Mouse (Mus musculus): ENCODE measurements around the gene Gda. TPM values are rescaled to one million over a fixed set of nuclear protein-coding genes. Genes with fewer than 3 reads are reported as not detected.

Gda gene
- polyA plus RNA-seq, 1 experiment from 2014 or later, result not detected

DNA sequence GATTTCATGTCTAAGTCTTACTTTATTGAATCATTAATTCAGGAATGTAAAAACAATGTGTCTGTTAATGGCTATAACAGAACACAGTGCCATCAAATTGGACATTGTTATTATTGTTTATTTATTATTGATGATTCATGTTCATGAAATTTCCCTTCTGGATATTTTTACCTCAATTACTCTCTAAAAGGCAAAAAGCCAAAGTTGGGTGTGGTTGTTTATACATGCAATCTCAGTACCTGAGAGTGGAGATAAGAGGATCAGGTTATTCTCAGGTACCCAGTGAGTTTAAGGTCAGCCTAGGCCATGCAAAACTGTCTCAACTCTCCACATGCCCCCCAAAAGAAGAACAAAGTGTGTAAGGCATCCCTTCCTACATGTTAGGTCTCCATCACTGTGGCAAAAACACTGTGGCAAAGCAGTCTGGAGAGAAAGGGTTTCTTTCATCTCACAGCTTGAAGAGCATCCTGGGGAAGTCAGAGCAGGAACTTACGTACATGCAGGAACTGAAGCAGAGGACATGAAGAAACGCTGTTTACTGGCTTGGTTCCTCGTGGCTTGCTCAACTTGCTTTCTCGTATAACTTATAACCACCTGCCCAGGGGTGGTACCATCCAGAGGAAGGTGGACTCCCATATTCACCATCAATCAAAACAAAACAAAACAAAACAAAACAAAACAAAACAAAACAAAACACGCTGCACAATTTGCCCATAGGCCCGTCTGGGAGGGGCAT is 89.6 kb downstream of the Gda start:
- no peak for DNase-seq (ENCODE audit: extremely low spot score, low spot score)
- Histone ChIP-seq H3K27ac (no peak overlapping the region), H3K27me3 (ENCODE audit: poor library complexity, severe bottlenecking) (no peaks in the 10 kb centered on the region), H3K4me1 (no peaks in the 10 kb centered on the region), H3K4me3 (no peak overlapping the region), H3K9me3 (no peaks in the 10 kb centered on the region), H3K36me3 (replicated peaks) (no peaks in the 10 kb centered on the region)
- WGBS, result 89% methylated on average over 6 of the region's 6 CpGs

DNA sequence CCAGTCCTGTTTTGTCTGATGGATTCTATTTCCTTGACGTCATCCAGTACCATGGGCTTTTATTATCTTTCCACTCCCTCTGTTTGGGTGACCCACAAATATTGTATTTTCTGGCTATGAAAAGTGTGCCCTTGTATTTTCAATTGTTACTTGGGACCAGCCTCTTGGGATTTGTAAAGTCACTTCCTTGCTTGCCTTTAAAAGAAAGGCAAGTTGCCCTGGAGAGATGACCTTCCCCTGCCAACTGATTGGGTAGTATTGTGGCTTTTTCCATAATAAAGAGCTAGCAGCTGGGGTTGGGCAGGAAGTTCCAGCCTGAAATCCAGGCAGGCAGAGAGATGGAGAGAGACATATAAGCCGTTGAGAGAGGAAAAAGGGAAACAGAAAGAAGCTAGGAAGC is 91.5 kb downstream of the Gda start:
- Histone ChIP-seq H3K27ac (no peak overlapping the region), H3K9me3 (no peaks in the 10 kb centered on the region), H3K27me3 (ENCODE audit: poor library complexity, severe bottlenecking) (no peaks in the 10 kb centered on the region), H3K4me3 (no peak overlapping the region), H3K36me3 (replicated peaks) (no peaks in the 10 kb centered on the region), H3K4me1 (no peaks in the 10 kb centered on the region)
- 74% methylated on average over 2 of the region's 2 CpGs for WGBS
- no peak for DNase-seq (ENCODE audit: extremely low spot score, low spot score)

DNA sequence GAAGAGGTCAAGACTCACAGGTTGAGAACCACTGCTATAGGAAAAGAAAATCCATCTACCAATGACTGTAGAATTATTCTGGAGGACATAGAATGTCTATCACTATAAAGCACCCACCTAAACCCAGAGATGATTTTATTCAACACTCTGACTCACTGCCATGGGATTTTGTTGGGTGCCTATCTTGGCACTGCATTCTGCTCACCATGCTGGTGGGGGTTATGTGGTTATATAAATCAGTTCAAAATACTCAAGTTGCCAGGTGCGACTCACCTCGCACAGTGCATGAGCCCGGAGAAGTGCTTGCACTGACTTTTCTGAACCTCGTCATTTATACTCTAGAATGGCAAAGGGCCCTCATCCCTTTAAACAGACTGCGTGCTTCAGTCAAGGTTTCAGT is 94.0 kb downstream of the Gda start:
- Histone ChIP-seq H3K27ac (no peak overlapping the region), H3K4me3 (no peak overlapping the region), H3K9me3 (no peaks in the 10 kb centered on the region), H3K4me1 (no peaks in the 10 kb centered on the region), H3K27me3 (ENCODE audit: poor library complexity, severe bottlenecking) (no peaks in the 10 kb centered on the region), H3K36me3 (replicated peaks) (no peaks in the 10 kb centered on the region)
- DNase-seq (ENCODE audit: extremely low spot score, low spot score), result no peak
- 93% methylated on average over 5 of the region's 5 CpGs for WGBS

DNA sequence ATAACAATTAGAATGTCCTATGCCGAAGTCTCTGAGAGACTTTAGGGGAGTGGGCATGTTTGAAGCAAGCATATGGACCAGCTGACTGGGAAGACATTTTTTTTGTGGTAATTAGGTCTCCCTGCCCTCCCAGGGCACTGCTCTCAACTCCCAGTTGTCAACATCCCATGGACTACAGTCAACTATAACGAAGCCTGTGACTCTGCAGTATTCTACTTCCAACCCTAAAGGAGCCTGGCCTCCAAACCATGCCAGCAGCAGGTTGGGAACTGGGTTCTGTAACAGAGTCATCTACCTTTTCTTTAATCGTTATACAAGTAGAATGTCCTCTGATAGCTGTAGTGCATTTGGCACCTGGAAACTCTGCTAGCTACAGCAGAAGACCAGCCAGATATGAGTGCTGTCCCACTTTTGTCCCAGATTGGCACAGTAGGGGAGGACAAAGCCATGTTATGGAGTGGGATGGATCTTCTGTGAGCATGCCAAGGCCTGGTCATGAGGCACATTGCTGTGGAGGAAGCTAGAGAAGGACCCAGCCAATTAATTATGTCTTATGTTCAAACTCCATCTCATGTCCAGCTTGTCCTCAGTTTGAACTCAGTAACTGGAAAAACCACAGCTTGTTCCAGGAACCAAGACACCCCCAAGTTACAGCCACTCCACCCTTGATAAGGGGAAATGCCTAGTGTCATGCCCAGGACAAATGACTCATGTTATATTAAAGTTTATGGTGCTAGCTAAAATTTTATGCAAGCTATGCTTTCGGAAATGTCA is 96.6 kb downstream of the Gda start:
- Histone ChIP-seq H3K27ac (no peak overlapping the region), H3K27me3 (ENCODE audit: poor library complexity, severe bottlenecking) (no peaks in the 10 kb centered on the region), H3K36me3 (replicated peaks) (no peaks in the 10 kb centered on the region), H3K4me1 (no peaks in the 10 kb centered on the region), H3K9me3 (no peaks in the 10 kb centered on the region), H3K4me3 (no peak overlapping the region)
- 85% methylated on average over 4 of the region's 4 CpGs for WGBS
- DNase-seq (ENCODE audit: extremely low spot score, low spot score), result no peak

- DNase-seq (ENCODE audit: extremely low spot score, low spot score), result peak; percentile 19
- H3K27ac ChIP-seq, result no peak overlapping the region
- 57% methylated on average over 11 of the region's 11 CpGs for WGBS
- H3K4me3 ChIP-seq, result no peak overlapping the region
- no peaks in the 10 kb centered on the region for H3K27me3 ChIP-seq (ENCODE audit: poor library complexity, severe bottlenecking)
- H3K4me1 ChIP-seq, result no peaks in the 10 kb centered on the region
- H3K36me3 ChIP-seq (replicated peaks), result no peaks in the 10 kb centered on the region
- H3K9me3 ChIP-seq, result no peaks in the 10 kb centered on the region
Observed at GRCm38 (mm10) chr19:21373073-21373755, 100.0 kb downstream of the Gda start.

DNA sequence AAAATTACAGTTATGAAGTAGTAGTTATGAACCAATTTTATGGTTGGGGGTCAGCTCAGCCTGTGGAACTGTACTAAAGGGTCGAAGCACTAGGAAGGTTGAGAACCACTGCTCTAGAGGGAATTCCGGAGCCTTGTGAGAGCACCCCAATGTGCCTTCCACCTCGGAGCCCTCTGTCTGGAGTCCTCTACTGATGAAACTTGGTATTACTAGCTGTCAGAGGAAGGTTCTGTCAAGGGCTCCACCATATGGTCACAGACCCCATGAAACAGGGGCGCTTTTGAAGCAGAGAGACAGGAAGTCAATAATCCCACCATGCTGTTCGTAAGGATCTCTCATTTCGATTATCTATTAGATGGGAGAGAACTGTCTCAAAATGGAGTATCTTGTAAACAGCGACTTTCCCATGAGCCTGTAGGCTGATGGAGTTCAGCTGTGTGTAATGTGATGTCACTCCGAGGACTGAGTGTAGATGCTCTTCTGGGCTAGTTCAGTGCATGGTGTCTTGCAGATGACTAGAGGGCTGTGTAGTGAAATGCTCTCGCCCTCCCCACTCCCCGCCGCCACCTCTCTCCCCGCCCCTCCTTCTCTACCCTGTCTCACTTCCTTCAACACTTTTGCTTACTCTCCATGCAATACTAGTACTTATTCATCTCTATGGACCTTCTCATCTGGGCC is 100.7 kb downstream of the Gda start:
- no peaks in the 10 kb centered on the region for H3K4me1 ChIP-seq
- 89% methylated on average over 12 of the region's 12 CpGs for WGBS
- no peak overlapping the region for H3K27ac ChIP-seq
- no peak overlapping the region for H3K4me3 ChIP-seq
- H3K9me3 ChIP-seq, result no peaks in the 10 kb centered on the region
- H3K36me3 ChIP-seq (replicated peaks), result no peaks in the 10 kb centered on the region
- H3K27me3 ChIP-seq (ENCODE audit: poor library complexity, severe bottlenecking), result no peaks in the 10 kb centered on the region
- no peak for DNase-seq (ENCODE audit: extremely low spot score, low spot score)

- Histone ChIP-seq H3K27me3 (ENCODE audit: poor library complexity, severe bottlenecking) (no peaks in the 10 kb centered on the region), H3K27ac (no peak overlapping the region), H3K36me3 (replicated peaks) (no peaks in the 10 kb centered on the region), H3K9me3 (no peaks in the 10 kb centered on the region), H3K4me3 (no peak overlapping the region), H3K4me1 (no peaks in the 10 kb centered on the region)
- DNase-seq (ENCODE audit: extremely low spot score, low spot score), result no peak
- 57% methylated on average over 2 of the region's 2 CpGs for WGBS
Observed at GRCm38 (mm10) chr19:21371337-21371736, 101.9 kb downstream of the Gda start.

DNA sequence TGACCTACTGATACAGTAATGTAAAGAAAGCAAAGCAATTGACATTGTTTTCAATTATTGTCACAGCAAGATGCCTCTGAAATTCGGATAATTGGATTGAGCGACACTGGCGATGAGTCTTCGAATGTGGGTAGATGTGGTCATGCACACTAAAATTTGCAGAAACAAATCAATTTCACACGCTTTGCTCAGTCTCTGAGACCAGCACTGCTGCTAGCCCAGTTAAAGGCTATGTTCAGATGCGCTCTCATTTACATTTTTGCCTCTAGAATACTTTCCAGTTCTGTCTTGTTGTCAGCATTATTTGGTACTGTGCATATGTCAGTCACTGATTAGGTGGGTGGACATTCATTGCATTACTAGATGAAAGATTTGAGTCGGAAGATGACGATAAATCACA is 102.5 kb downstream of the Gda start:
- H3K36me3 ChIP-seq (replicated peaks), result no peaks in the 10 kb centered on the region
- H3K4me3 ChIP-seq, result no peak overlapping the region
- no peak overlapping the region for H3K27ac ChIP-seq
- DNase-seq (ENCODE audit: extremely low spot score, low spot score), result no peak
- no peaks in the 10 kb centered on the region for H3K9me3 ChIP-seq
- no peaks in the 10 kb centered on the region for H3K4me1 ChIP-seq
- H3K27me3 ChIP-seq (ENCODE audit: poor library complexity, severe bottlenecking), result no peaks in the 10 kb centered on the region
- WGBS, result 89% methylated on average over 8 of the region's 8 CpGs

DNA sequence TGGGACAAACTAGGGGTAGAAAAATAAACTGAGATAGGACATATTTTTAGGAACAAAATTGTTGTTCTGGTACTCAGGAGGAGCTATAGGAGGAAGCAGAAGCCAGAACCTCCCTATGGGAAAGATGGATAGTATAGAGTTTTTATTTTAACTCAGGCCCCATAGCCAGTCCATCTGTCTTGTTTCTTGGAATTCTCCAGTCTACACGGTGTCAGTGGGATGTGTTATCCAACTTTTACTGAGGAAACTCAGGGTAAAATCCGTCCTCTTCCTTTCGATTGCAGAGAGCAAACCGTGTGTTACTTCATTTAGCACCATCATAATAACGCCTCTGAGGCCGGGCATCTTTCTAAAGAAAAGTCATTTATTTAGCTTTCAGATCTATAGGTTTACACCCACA is 104.1 kb downstream of the Gda start:
- Histone ChIP-seq H3K36me3 (replicated peaks) (no peaks in the 10 kb centered on the region), H3K9me3 (no peaks in the 10 kb centered on the region), H3K4me1 (no peaks in the 10 kb centered on the region), H3K27me3 (ENCODE audit: poor library complexity, severe bottlenecking) (no peaks in the 10 kb centered on the region), H3K27ac (no peak overlapping the region), H3K4me3 (no peak overlapping the region)
- 92% methylated on average over 6 of the region's 6 CpGs for WGBS
- no peak for DNase-seq (ENCODE audit: extremely low spot score, low spot score)

DNA sequence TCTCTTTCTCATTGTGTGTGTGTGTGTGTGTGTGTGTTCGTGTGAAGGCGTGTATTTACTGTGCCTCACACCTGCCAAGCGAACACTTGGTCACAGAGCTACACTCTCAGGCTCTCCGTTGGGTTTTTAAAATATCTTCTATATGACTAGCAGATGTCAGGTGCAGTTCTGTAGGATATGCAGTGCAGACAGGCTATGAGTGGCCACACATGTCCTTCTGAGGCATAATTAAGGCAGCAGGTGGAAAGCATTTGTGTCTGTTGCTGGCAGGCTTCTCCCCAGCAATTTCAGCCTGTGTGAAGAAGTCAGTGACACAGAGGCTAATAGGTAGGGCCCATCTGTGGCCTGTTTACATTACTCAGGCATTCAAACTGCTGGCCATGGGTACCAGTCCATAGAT is 104.7 kb downstream of the Gda start:
- Histone ChIP-seq H3K27ac (no peak overlapping the region), H3K27me3 (ENCODE audit: poor library complexity, severe bottlenecking) (no peaks in the 10 kb centered on the region), H3K36me3 (replicated peaks) (no peaks in the 10 kb centered on the region), H3K4me1 (no peaks in the 10 kb centered on the region), H3K4me3 (no peak overlapping the region), H3K9me3 (no peaks in the 10 kb centered on the region)
- no peak for DNase-seq (ENCODE audit: extremely low spot score, low spot score)
- 76% methylated on average over 4 of the region's 4 CpGs for WGBS

GRCm38 (mm10) chr19:21357792-21358191 is 115.5 kb downstream of the Gda start:
- H3K4me1 ChIP-seq, result no peaks in the 10 kb centered on the region
- H3K9me3 ChIP-seq, result no peaks in the 10 kb centered on the region
- no peak overlapping the region for H3K4me3 ChIP-seq
- 89% methylated on average over 6 of the region's 6 CpGs for WGBS
- no peaks in the 10 kb centered on the region for H3K27me3 ChIP-seq (ENCODE audit: poor library complexity, severe bottlenecking)
- no peak for DNase-seq (ENCODE audit: extremely low spot score, low spot score)
- no peaks in the 10 kb centered on the region for H3K36me3 ChIP-seq (replicated peaks)
- H3K27ac ChIP-seq, result no peak overlapping the region

GRCm38 (mm10) chr19:21349634-21350033 is 123.6 kb downstream of the Gda start:
- no peak for DNase-seq (ENCODE audit: extremely low spot score, low spot score)
- H3K4me3 ChIP-seq, result no peak overlapping the region
- H3K9me3 ChIP-seq, result no peaks in the 10 kb centered on the region
- no peak overlapping the region for H3K27ac ChIP-seq
- WGBS, result 93% methylated on average over 6 of the region's 6 CpGs
- H3K4me1 ChIP-seq, result no peaks in the 10 kb centered on the region
- no peaks in the 10 kb centered on the region for H3K27me3 ChIP-seq (ENCODE audit: poor library complexity, severe bottlenecking)
- H3K36me3 ChIP-seq (replicated peaks), result no peaks in the 10 kb centered on the region

Measured in forebrain, embryonic 10.5 days (tissue).